Mouse (Mus musculus) liver, adult 2 months (tissue): ENCODE results near the gene Gabrg1. TPM values are rescaled to one million over a fixed set of nuclear protein-coding genes. Genes with fewer than 3 reads are reported as not detected.

ENCODE experiments used
- DNase-seq: peaks from one replicate; pipeline ENCODE4 v3.0.0-alpha.2; 2011; ENCODE audit warnings: low read depth, low spot score; ENCODE audit errors: extremely low read depth
- H3K27ac ChIP-seq: fragments of 200-500 bp; replicated peaks from 2 replicates; pipeline ENCODE4 v1.5.1; 2012; ENCODE audit warnings: low read depth, mild to moderate bottlenecking, control low read depth, inconsistent platforms, low read length; ENCODE audit not compliant: insufficient read depth
- H3K27me3 ChIP-seq: fragments of 200-500 bp; 2 replicates; pipeline ENCODE4 v1.6.1; 2012; ENCODE audit warnings: mild to moderate bottlenecking, moderate library complexity, low read length, inconsistent platforms; ENCODE audit not compliant: control insufficient read depth, insufficient read depth
- H3K36me3 ChIP-seq: fragments of 200-500 bp; 2 replicates; pipeline ENCODE4 v1.6.1; 2012; ENCODE audit warnings: low read length, inconsistent platforms; ENCODE audit not compliant: control insufficient read depth, insufficient read depth
- H3K4me1 ChIP-seq: fragments of 200-500 bp; 2 replicates; pipeline ENCODE4 v1.6.1; 2011; ENCODE audit warnings: low read length; ENCODE audit not compliant: control insufficient read depth, insufficient read depth
- H3K4me3 ChIP-seq: fragments of 200-500 bp; 2 replicates; pipeline ENCODE4 v1.5.1; 2011; ENCODE audit warnings: low read depth, mild to moderate bottlenecking, control low read depth, low read length, moderate library complexity; ENCODE audit not compliant: insufficient read depth
- H3K79me2 ChIP-seq: fragments of 200-500 bp; 2 replicates; pipeline ENCODE4 v1.6.1; 2012; ENCODE audit warnings: inconsistent platforms, mild to moderate bottlenecking, low read length, moderate library complexity; ENCODE audit not compliant: control insufficient read depth, insufficient read depth
- H3K9ac ChIP-seq: fragments of 200-500 bp; 2 replicates; pipeline ENCODE4 v1.6.1; 2012; ENCODE audit warnings: low read depth, mild to moderate bottlenecking, control low read depth, inconsistent platforms, low read length
- CTCF ChIP-seq: fragments of 200-500 bp; IDR thresholded peaks from 2 replicates; pipeline ENCODE4 v1.5.1; 2011; ENCODE audit warnings: low read depth, low read length, control low read depth
- POLR2A ChIP-seq: fragments of 200-500 bp; IDR thresholded peaks from 2 replicates; pipeline ENCODE4 v1.6.1; 2011; ENCODE audit warnings: low read length, control low read depth; ENCODE audit not compliant: insufficient read depth; ENCODE audit errors: extremely low read depth
- polyA plus RNA-seq: library from polyadenylated mRNA; depleted of rRNA; stranded (reverse); fragments of >200 nt; gene quantifications from 2 replicates; pipeline ENCODE4 v1.2.3, GENCODE M21; 2012
- total RNA-seq: library from RNA; depleted of rRNA; stranded (reverse); fragments of >200 nt; gene quantifications from 2 replicates; pipeline ENCODE4 v1.2.3, GENCODE M21; 2014

Gene Gabrg1
- total and polyA plus RNA-seq, 2 experiments: not detected

GRCm38 (mm10) chr5:70704361-70704760 lies 138.1 kb downstream of the Gabrg1 start:
- no peaks in the 10 kb centered on the region for H3K4me1 ChIP-seq
- H3K4me3 ChIP-seq: no peak overlapping the region
- no peaks in the 10 kb centered on the region for H3K79me2 ChIP-seq
- H3K27ac ChIP-seq: no peak overlapping the region
- TF ChIP-seq CTCF (no peak), POLR2A (no peak)
- DNase-seq: no peak
- no peaks in the 10 kb centered on the region for H3K36me3 ChIP-seq
- no peaks in the 10 kb centered on the region for H3K27me3 ChIP-seq
- H3K9ac ChIP-seq: no peak overlapping the region
